Mouse (Mus musculus) neural tube, embryonic 15.5 days (tissue): Measurements from ENCODE around the gene Ank2. TPM values are rescaled to one million over a fixed set of nuclear protein-coding genes. Genes with fewer than 3 reads are reported as not detected.

Source experiments
- ATAC-seq: fragments of 200-750 bp; cut with Nextera tagmentation; 2 replicates; pipeline ENCODE4 v1.8.0; 2017; ENCODE audit warnings: mild to moderate bottlenecking, moderate TSS enrichment, moderate library complexity; ENCODE audit not compliant: low FRiP score
- H3K27ac ChIP-seq: fragments of 300-500 bp; sonication (generic); replicated peaks from 2 replicates; pipeline ENCODE4 v1.5.1; 2015; ENCODE audit warnings: mild to moderate bottlenecking, inconsistent platforms
- H3K27me3 ChIP-seq: fragments of 300-500 bp; sonication (generic); replicated peaks from 2 replicates; pipeline ENCODE4 v1.6.1; 2015; ENCODE audit warnings: inconsistent platforms
- H3K36me3 ChIP-seq: fragments of 300-500 bp; sonication (generic); 2 replicates; pipeline ENCODE4 v1.6.1; 2015; ENCODE audit warnings: inconsistent platforms
- H3K4me1 ChIP-seq: fragments of 300-500 bp; sonication (generic); 2 replicates; pipeline ENCODE4 v1.6.1; 2015; ENCODE audit warnings: inconsistent platforms
- H3K4me2 ChIP-seq: fragments of 300-500 bp; sonication (generic); 2 replicates; pipeline ENCODE4 v1.6.1; 2015; ENCODE audit warnings: inconsistent platforms, mild to moderate bottlenecking, moderate library complexity
- H3K4me3 ChIP-seq: fragments of 300-500 bp; sonication (generic); replicated peaks from 2 replicates; pipeline ENCODE4 v1.5.1; 2015; ENCODE audit warnings: mild to moderate bottlenecking, inconsistent platforms
- H3K9ac ChIP-seq: fragments of 300-500 bp; sonication (generic); replicated peaks from 2 replicates; pipeline ENCODE4 v1.6.1; 2015; ENCODE audit warnings: mild to moderate bottlenecking, inconsistent platforms
- H3K9me3 ChIP-seq: fragments of 300-500 bp; sonication (generic); replicated peaks from 2 replicates; pipeline ENCODE4 v1.6.1; 2016; ENCODE audit warnings: inconsistent platforms
- WGBS: fragments of 180-500 bp; shearing (Covaris S2); methylation state at CpG from one replicate; pipeline ENCODE4 v1.1.7; 2015; ENCODE audit warnings: mixed read lengths; 5-methylcytosine and 5-hydroxymethylcytosine counted together
- polyA plus RNA-seq: library from polyadenylated mRNA; unstranded; fragments of >200 nt; fragmentation: Nextera tagmentation; extraction: Ambion mirVana; gene quantifications from 2 replicates; pipeline ENCODE4 v1.2.1, GENCODE M21; 2015

Ank2 gene
- polyA plus RNA-seq, 1 experiment from 2014 or later = 166 TPM

DNA sequence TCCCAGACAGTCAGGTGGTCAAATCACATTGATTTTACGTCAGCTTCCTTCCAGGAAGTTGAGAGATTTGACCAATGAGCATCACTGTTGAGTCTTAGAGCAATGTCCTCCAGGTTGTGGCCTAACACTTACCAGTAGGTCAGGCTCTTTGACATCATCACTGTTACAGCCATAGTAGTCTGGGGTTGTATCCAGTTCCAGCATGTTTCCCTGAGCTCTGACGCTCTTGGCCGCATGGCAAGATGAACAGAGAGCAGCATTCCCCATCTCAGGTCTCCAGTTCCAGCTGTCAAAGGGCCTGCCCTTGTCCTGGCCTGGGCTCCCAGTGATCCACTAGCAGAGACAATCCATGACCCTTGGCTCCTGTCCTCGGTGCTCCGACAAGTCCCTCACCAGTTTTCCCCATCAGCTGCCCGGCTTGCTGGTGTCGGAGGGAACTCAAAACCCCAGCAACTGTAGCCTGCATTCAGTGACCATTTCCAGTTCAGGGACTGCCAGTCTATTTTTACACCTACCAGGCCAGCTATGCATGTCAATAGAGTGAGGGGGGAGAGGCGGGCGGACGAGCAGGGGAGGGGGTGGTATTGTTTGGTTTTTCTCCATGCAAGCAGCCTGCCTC is 374.7 kb downstream of the Ank2 start:
- no peak overlapping the region for H3K4me2 ChIP-seq
- no peak overlapping the region for H3K4me3 ChIP-seq
- WGBS = 47% methylated on average over 10 of the region's 10 CpGs
- no peak for ATAC-seq
- no peak overlapping the region for H3K9ac ChIP-seq
- H3K9me3 ChIP-seq = no peaks in the 10 kb centered on the region
- H3K36me3 ChIP-seq = no peaks in the 10 kb centered on the region
- no peaks in the 10 kb centered on the region for H3K27me3 ChIP-seq
- H3K4me1 ChIP-seq = peaks cover 18% of the 10 kb centered on the region
- H3K27ac ChIP-seq = no peak overlapping the region

DNA sequence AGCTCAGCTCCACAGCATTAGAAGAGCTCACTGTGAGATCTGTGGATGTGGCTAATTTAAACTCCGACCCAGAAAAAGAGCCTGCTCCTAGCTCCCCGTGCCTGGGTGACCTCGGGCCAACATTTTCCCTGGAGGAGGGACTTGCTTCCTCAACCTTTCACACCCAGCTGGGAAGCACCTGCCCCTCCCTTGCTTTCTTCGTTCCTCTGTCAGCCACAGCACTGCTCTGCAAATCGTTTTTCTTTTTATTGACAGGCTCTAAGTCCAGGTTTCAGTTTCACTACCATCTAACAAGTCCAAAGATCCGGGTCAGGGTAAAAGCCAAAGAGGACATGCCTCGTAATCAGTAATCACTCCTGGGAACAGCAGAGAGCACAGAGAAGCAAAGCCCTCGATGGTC is 375.8 kb downstream of the Ank2 start:
- 44% methylated on average over 8 of the region's 8 CpGs for WGBS
- Histone ChIP-seq H3K27ac (no peak overlapping the region), H3K27me3 (no peaks in the 10 kb centered on the region)

GRCm38 (mm10) chr3:127118777-127119176 is 380.4 kb downstream of the Ank2 start:
- Histone ChIP-seq H3K4me2 (no peak overlapping the region), H3K27me3 (no peaks in the 10 kb centered on the region), H3K4me3 (no peak overlapping the region), H3K27ac (no peak overlapping the region), H3K36me3 (no peaks in the 10 kb centered on the region), H3K9ac (no peak overlapping the region), H3K4me1 (peaks cover 18% of the 10 kb centered on the region), H3K9me3 (no peaks in the 10 kb centered on the region)
- WGBS = 90% methylated on average over 4 of the region's 4 CpGs
- no peak for ATAC-seq

More for the DNA sequence above, 375.8 kb downstream of the Ank2 start:
- Histone ChIP-seq H3K4me1 (peaks cover 18% of the 10 kb centered on the region), H3K9me3 (no peaks in the 10 kb centered on the region), H3K9ac (no peak overlapping the region), H3K4me2 (no peak overlapping the region), H3K36me3 (no peaks in the 10 kb centered on the region), H3K4me3 (no peak overlapping the region)
- ATAC-seq = no peak

DNA sequence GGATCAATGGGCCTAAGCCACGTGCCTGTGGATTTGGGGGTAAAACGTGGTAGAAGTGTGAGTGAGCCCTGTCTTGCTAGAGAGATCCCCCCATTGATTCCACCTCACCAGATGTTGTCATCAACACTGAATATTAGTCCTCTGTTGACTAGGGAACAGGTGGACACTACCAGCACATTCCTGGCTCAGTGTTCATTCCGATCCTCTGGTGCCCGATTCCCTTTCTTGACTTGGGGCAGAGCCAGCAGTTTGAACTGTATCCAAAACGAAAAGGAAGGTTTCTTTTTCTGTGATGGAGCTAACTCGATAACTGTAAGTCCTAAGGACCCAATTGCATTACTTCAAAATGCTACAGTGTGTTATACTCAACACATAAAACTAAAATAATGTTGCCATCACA is 382.9 kb downstream of the Ank2 start:
- H3K27me3 ChIP-seq = no peaks in the 10 kb centered on the region
- no peak overlapping the region for H3K9ac ChIP-seq
- H3K27ac ChIP-seq = no peak overlapping the region
- ATAC-seq = no peak
- peaks cover 14% of the 10 kb centered on the region for H3K4me1 ChIP-seq
- WGBS = 68% methylated on average over 6 of the region's 6 CpGs
- no peaks in the 10 kb centered on the region for H3K9me3 ChIP-seq
- no peak overlapping the region for H3K4me2 ChIP-seq
- H3K36me3 ChIP-seq = no peaks in the 10 kb centered on the region
- H3K4me3 ChIP-seq = no peak overlapping the region

DNA sequence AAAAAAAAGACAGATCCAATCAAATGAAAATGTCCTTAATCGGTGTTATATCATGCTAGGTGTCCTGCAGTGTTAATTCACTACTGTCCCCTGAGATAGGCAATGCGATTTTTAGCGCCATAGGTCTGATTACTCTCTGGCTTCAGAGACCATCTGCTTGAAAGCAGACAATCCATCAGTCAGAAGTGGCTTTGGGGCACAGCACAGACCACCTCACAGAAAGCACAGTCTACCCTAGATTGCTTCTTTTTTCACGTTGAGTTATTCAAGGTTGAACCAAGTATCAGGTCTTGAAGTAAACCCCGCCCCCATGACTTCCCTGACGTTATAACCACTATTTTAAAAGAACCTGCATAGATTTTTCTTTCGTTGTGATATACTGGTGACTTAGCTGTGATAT is 385.9 kb downstream of the Ank2 start:
- no peak overlapping the region for H3K4me2 ChIP-seq
- peaks cover 14% of the 10 kb centered on the region for H3K4me1 ChIP-seq
- no peaks in the 10 kb centered on the region for H3K9me3 ChIP-seq
- WGBS = 47% methylated on average over 7 of the region's 7 CpGs
- no peak overlapping the region for H3K27ac ChIP-seq
- H3K9ac ChIP-seq = no peak overlapping the region
- no peak for ATAC-seq
- no peaks in the 10 kb centered on the region for H3K27me3 ChIP-seq
- no peaks in the 10 kb centered on the region for H3K36me3 ChIP-seq
- H3K4me3 ChIP-seq = no peak overlapping the region

- 79% methylated on average over 3 of the region's 3 CpGs for WGBS
Measured at GRCm38 (mm10) chr3:127109413-127109812, 389.7 kb downstream of the Ank2 start.

GRCm38 (mm10) chr3:127108481-127108880 is 390.7 kb downstream of the Ank2 start:
- H3K27ac ChIP-seq = no peak overlapping the region

More at GRCm38 (mm10) chr3:127109413-127109812, 389.7 kb downstream of the Ank2 start:
- Histone ChIP-seq H3K9me3 (no peaks in the 10 kb centered on the region), H3K27me3 (no peaks in the 10 kb centered on the region), H3K9ac (no peak overlapping the region), H3K4me1 (peaks cover 4% of the 10 kb centered on the region; the same call in 1 of the 2 replicates), H3K36me3 (no peaks in the 10 kb centered on the region), H3K27ac (no peak overlapping the region), H3K4me3 (no peak overlapping the region), H3K4me2 (no peak overlapping the region)
- no peak for ATAC-seq

DNA sequence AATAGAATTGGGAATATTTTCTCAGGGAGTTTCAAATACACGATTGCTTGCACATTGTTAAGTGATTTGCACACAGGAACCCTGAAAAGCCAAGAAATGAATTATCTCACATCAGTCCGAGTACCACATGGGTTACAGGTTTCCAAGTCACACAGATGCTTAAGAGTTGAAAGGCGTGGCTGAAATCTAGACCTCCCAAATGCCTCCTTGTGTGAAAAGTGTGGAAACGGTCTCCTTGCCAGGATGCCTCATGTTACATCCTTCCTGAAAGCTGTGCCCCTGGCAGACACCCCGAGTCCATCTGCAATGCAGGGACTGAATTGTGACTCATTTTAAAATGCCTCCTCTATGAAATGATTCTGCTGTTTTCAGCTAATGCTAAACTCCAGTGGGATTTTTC is 391.9 kb downstream of the Ank2 start:
- Histone ChIP-seq H3K4me1 (0 out of 2 replicates have a peak, but pooled peaks cover 2% of the 10 kb centered on the region), H3K4me2 (no peak overlapping the region), H3K9ac (no peak overlapping the region), H3K4me3 (no peak overlapping the region), H3K27me3 (no peaks in the 10 kb centered on the region), H3K9me3 (no peaks in the 10 kb centered on the region), H3K36me3 (no peaks in the 10 kb centered on the region), H3K27ac (no peak overlapping the region)
- no peak for ATAC-seq
- WGBS = 70% methylated on average over 5 of the region's 5 CpGs

More at GRCm38 (mm10) chr3:127108481-127108880, 390.7 kb downstream of the Ank2 start:
- Histone ChIP-seq H3K36me3 (no peaks in the 10 kb centered on the region), H3K4me2 (no peak overlapping the region), H3K4me3 (no peak overlapping the region), H3K9ac (no peak overlapping the region), H3K27me3 (no peaks in the 10 kb centered on the region), H3K9me3 (no peaks in the 10 kb centered on the region), H3K4me1 (0 out of 2 replicates have a peak, but pooled peaks cover 2% of the 10 kb centered on the region)
- no peak for ATAC-seq
- 86% methylated on average over 2 of the region's 2 CpGs for WGBS

DNA sequence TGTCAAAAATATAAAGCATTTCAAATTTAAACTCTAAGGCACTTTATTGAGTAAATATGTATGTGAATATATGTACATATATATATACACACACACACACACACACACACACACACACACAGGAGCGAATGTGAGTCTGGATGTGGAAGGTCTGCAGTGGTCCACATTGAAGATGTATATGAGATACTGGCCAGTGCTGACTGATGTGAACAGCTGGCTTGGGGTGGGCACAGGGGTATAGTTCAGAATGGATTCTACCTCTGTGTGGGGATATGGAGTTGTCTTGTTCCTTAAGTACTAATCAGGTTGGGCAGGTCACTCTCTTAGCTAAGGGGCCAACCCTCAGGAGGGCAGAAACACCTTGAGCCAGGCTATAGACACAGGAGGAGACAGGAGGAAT is 397.8 kb downstream of the Ank2 start:
- ATAC-seq = no peak; the same call in 1 of the 2 replicates
- Histone ChIP-seq H3K4me1 (no peaks in the 10 kb centered on the region; the same call in 1 of the 2 replicates), H3K9ac (no peak overlapping the region), H3K27ac (no peak overlapping the region), H3K4me2 (no peak overlapping the region), H3K36me3 (peaks cover 6% of the 10 kb centered on the region; the same call in 1 of the 2 replicates), H3K9me3 (no peaks in the 10 kb centered on the region), H3K27me3 (no peaks in the 10 kb centered on the region), H3K4me3 (no peak overlapping the region)
- 100% methylated on average over 1 of the region's 1 CpGs for WGBS

DNA sequence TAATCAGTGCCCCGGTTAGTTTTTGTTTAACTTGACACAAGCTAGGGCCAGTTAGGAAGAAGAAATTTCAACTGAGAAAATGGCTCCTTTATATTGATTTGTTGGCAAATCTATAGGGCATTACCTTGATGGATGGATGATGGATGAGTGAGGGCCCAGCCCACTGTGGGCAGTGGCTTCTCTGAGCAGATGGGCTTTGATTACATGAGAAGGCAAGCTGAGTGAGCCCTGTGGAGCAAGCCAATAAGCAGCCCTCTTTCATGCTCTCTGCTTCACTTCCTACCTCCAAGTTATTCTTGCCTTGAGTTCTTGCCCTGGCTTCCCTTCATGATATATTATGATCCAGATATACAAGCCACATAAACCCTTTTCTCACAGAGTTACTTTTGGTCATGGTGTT is 401.4 kb downstream of the Ank2 start:
- ATAC-seq = no peak
- no peaks in the 10 kb centered on the region for H3K9me3 ChIP-seq
- WGBS = 84% methylated on average over 1 of the region's 1 CpGs
- no peak overlapping the region for H3K4me2 ChIP-seq
- no peaks in the 10 kb centered on the region for H3K27me3 ChIP-seq
- H3K27ac ChIP-seq = no peak overlapping the region
- no peak overlapping the region for H3K4me3 ChIP-seq
- H3K4me1 ChIP-seq = no peaks in the 10 kb centered on the region; the same call in 1 of the 2 replicates
- H3K36me3 ChIP-seq = peaks cover 6% of the 10 kb centered on the region; the same call in 1 of the 2 replicates
- no peak overlapping the region for H3K9ac ChIP-seq

DNA sequence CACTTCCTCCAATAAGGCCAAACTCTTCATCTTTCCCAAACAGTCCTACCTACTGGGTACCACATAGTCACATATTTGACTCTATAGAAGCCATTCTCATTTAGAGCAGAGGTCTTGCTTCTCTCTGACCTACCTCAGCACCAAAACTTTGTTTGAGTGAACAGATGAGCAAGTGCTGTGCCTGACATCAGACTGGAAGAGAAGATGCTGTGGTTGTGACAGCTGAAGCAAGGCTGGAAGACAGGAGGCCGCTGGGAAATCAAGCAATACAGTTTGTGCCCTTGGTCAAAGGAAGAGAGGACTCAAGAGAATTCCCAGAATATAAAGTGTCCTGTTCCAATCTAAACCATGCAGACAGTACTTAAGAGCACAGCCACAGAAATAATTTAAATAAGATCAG is 402.0 kb downstream of the Ank2 start:
- Histone ChIP-seq H3K4me1 (no peaks in the 10 kb centered on the region; the same call in 1 of the 2 replicates), H3K9me3 (no peaks in the 10 kb centered on the region), H3K4me2 (no peak overlapping the region), H3K27me3 (no peaks in the 10 kb centered on the region), H3K36me3 (peaks cover 6% of the 10 kb centered on the region; the same call in 1 of the 2 replicates), H3K9ac (no peak overlapping the region), H3K4me3 (no peak overlapping the region), H3K27ac (no peak overlapping the region)
- ATAC-seq = no peak
- 90% methylated on average over 1 of the region's 1 CpGs for WGBS

- 93% methylated on average over 4 of the region's 4 CpGs for WGBS
- ATAC-seq = no peak
- H3K4me1 ChIP-seq = no peaks in the 10 kb centered on the region; the same call in 1 of the 2 replicates
- no peak overlapping the region for H3K4me2 ChIP-seq
- no peak overlapping the region for H3K4me3 ChIP-seq
- H3K9ac ChIP-seq = no peak overlapping the region
- H3K36me3 ChIP-seq = peaks cover 6% of the 10 kb centered on the region; the same call in 1 of the 2 replicates
- H3K27ac ChIP-seq = no peak overlapping the region
- no peaks in the 10 kb centered on the region for H3K27me3 ChIP-seq
- H3K9me3 ChIP-seq = no peaks in the 10 kb centered on the region
Measured at GRCm38 (mm10) chr3:127093631-127094030, 405.5 kb downstream of the Ank2 start.
